Mouse (Mus musculus): Measurements from ENCODE around the gene Obsl1.

- TF ChIP-seq CTCF (IDR thresholded peaks at IDR 0.05; ENCODE audit: borderline replicate concordance, control insufficient read depth, extremely low read depth, insufficient read depth, low read length, poor library complexity): no peak
- no peak for TF ChIP-seq POLR2A (IDR thresholded peaks at IDR 0.05; ENCODE audit: control insufficient read depth, extremely low read depth, insufficient read depth, low read length, poor library complexity)
These were observed 19.2 kb downstream of the Obsl1 start for GRCm38 (mm10) chr1:75487040-75487404.

Data from thymus, adult 2 months (tissue).